Mouse (Mus musculus) midbrain, postnatal 0 days (tissue): ENCODE measurements at regions not wholly inside any gene's neighbourhood (a gene's known extent, or its start where the extent isn't known, plus 50 kb on each side); places are given as distances from the start of the nearest gene placed in this dataset.

Experiments
- ATAC-seq: fragments of 200-750 bp; cut with Nextera tagmentation; 2 replicates; pipeline ENCODE4 v1.8.0; 2017; ENCODE audit warnings: moderate number of reproducible peaks, mild to moderate bottlenecking, moderate TSS enrichment, moderate library complexity; ENCODE audit not compliant: low FRiP score
- DNase-seq: peaks from one replicate; pipeline ENCODE4 v3.0.0-alpha.2; 2015; ENCODE audit warnings: low spot score
- H3K27ac ChIP-seq: fragments of 300-500 bp; sonication (generic); 2 replicates; pipeline ENCODE4 v1.5.1; 2014; ENCODE audit warnings: low read depth, mild to moderate bottlenecking, low read length, mixed read lengths
- H3K27me3 ChIP-seq: fragments of 300-500 bp; sonication (generic); 2 replicates; pipeline ENCODE4 v1.6.1; 2014; ENCODE audit warnings: low read length, control low read depth, mixed read lengths; ENCODE audit not compliant: insufficient read depth
- H3K36me3 ChIP-seq: fragments of 300-500 bp; sonication (generic); 2 replicates; pipeline ENCODE4 v1.6.1; 2014; ENCODE audit warnings: low read length, control low read depth, mixed read lengths; ENCODE audit not compliant: insufficient read depth
- H3K4me1 ChIP-seq: fragments of 300-500 bp; sonication (generic); 2 replicates; pipeline ENCODE4 v1.6.1; 2014; ENCODE audit warnings: mild to moderate bottlenecking, control low read depth, antibody characterized with exemption, low read length, mixed read lengths; ENCODE audit not compliant: insufficient read depth
- H3K4me2 ChIP-seq: fragments of 300-500 bp; sonication (generic); 2 replicates; pipeline ENCODE4 v1.6.1; 2014; ENCODE audit warnings: low read depth, mild to moderate bottlenecking, low read length, mixed read lengths; ENCODE audit not compliant: poor library complexity, severe bottlenecking
- H3K4me3 ChIP-seq: fragments of 300-500 bp; sonication (generic); 2 replicates; pipeline ENCODE4 v1.5.1; 2014; ENCODE audit warnings: low read depth, mild to moderate bottlenecking, low read length, moderate library complexity
- H3K9ac ChIP-seq: fragments of 300-500 bp; sonication (generic); replicated peaks from 2 replicates; pipeline ENCODE4 v1.6.1; 2014; ENCODE audit warnings: mild to moderate bottlenecking, low read length, moderate library complexity, mixed read lengths; ENCODE audit not compliant: poor library complexity, severe bottlenecking
- H3K9me3 ChIP-seq: fragments of 300-500 bp; sonication (generic); 2 replicates; pipeline ENCODE4 v1.6.1; 2016; ENCODE audit warnings: low read length, control low read depth
- CTCF ChIP-seq: IDR thresholded peaks from 2 replicates; pipeline ENCODE4 v1.5.1; 2016; ENCODE audit warnings: antibody characterized with exemption, mild to moderate bottlenecking
- WGBS: fragments of 180-500 bp; shearing (Covaris S2); extraction: QIAGEN DNeasy Blood & Tissue Kit; methylation state at CpG from one replicate; pipeline ENCODE4 v1.1.7; 2014; 5-methylcytosine and 5-hydroxymethylcytosine counted together

- DNase-seq (peak; percentile 49), ATAC-seq (no peak)
Observed at GRCm38 (mm10) chr8:11088946-11089665, 80.8 kb upstream of the Irs2 start.

GRCm38 (mm10) chr8:11085244-11085643, 77.0 kb upstream of the Irs2 start:
- no peak overlapping the region for H3K4me3 ChIP-seq
- H3K27me3 ChIP-seq = no peaks in the 10 kb centered on the region
- TF ChIP-seq CTCF = no peak
- H3K9ac ChIP-seq = no peak overlapping the region
- ATAC-seq (no peak), DNase-seq (no peak)
- no peaks in the 10 kb centered on the region for H3K9me3 ChIP-seq
- H3K27ac ChIP-seq = 0 out of 2 replicates have a peak overlapping the region, but pooled peaks have one; percentile 12
- H3K4me1 ChIP-seq = no peaks in the 10 kb centered on the region
- H3K36me3 ChIP-seq = no peaks in the 10 kb centered on the region
- 48% methylated on average over 1 of the region's 1 CpGs for WGBS
- H3K4me2 ChIP-seq = no peak overlapping the region

More at GRCm38 (mm10) chr8:11088946-11089665, 80.8 kb upstream of the Irs2 start:
- H3K27ac ChIP-seq = no peak overlapping the region
- no peaks in the 10 kb centered on the region for H3K9me3 ChIP-seq
- H3K4me1 ChIP-seq = no peaks in the 10 kb centered on the region
- no peak for TF ChIP-seq CTCF
- H3K27me3 ChIP-seq = no peaks in the 10 kb centered on the region
- no peaks in the 10 kb centered on the region for H3K36me3 ChIP-seq
- H3K4me3 ChIP-seq = no peak overlapping the region
- H3K9ac ChIP-seq = no peak overlapping the region
- no peak overlapping the region for H3K4me2 ChIP-seq
- 51% methylated on average over 12 of the region's 12 CpGs for WGBS

GRCm38 (mm10) chr8:11084051-11084533, 75.8 kb upstream of the Irs2 start:
- WGBS = 79% methylated on average over 2 of the region's 2 CpGs
- no peak for ATAC-seq
- TF ChIP-seq CTCF = no peak
- Histone ChIP-seq H3K9ac (no peak overlapping the region), H3K9me3 (no peaks in the 10 kb centered on the region), H3K4me3 (no peak overlapping the region), H3K27me3 (no peaks in the 10 kb centered on the region), H3K4me1 (no peaks in the 10 kb centered on the region), H3K27ac (no peak overlapping the region), H3K4me2 (no peak overlapping the region), H3K36me3 (no peaks in the 10 kb centered on the region)
- DNase-seq = no peak

- no peak overlapping the region for H3K9ac ChIP-seq
- no peak for DNase-seq
- WGBS = 85% methylated on average over 2 of the region's 2 CpGs
- H3K4me2 ChIP-seq = no peak overlapping the region
- no peak overlapping the region for H3K27ac ChIP-seq
- no peak for ATAC-seq
- no peak overlapping the region for H3K4me3 ChIP-seq
- no peaks in the 10 kb centered on the region for H3K36me3 ChIP-seq
- no peak for TF ChIP-seq CTCF
- no peaks in the 10 kb centered on the region for H3K27me3 ChIP-seq
- H3K9me3 ChIP-seq = no peaks in the 10 kb centered on the region
- no peaks in the 10 kb centered on the region; the same call in 1 of the 2 replicates for H3K4me1 ChIP-seq
Observed at GRCm38 (mm10) chr8:11080813-11081212, 72.6 kb upstream of the Irs2 start.

DNA sequence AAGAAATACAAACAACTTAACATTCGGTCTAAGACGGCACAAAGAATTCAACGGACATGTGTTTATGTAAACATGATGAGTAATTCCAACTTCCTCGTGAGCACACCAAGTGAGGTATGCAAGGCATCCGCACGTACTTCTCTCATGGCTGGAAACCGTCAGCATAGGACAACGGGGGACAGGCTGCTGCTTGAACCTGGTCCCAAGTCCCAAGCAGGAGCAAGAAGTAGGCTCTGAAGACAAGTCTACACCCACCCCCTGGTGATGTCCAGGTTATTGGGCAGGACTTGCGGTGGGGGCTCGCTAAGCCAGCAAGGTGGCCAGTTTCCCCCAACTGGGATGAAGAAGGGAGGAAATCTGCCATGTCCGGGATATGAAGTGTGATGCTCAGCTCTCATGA, 71.5 kb upstream of the Irs2 start:
- Histone ChIP-seq H3K4me1 (no peaks in the 10 kb centered on the region; the same call in 1 of the 2 replicates), H3K9me3 (no peaks in the 10 kb centered on the region), H3K27ac (no peak overlapping the region), H3K27me3 (no peaks in the 10 kb centered on the region), H3K36me3 (no peaks in the 10 kb centered on the region), H3K4me2 (no peak overlapping the region), H3K9ac (no peak overlapping the region), H3K4me3 (no peak overlapping the region)
- no peak for DNase-seq
- WGBS = 85% methylated on average over 11 of the region's 11 CpGs
- no peak for TF ChIP-seq CTCF
- no peak for ATAC-seq

GRCm38 (mm10) chr8:11077138-11077537, 68.9 kb upstream of the Irs2 start:
- Histone ChIP-seq H3K27me3 (no peaks in the 10 kb centered on the region), H3K9me3 (no peaks in the 10 kb centered on the region), H3K4me1 (no peaks in the 10 kb centered on the region; the same call in 1 of the 2 replicates), H3K36me3 (no peaks in the 10 kb centered on the region), H3K9ac (no peak overlapping the region), H3K27ac (no peak overlapping the region), H3K4me3 (no peak overlapping the region), H3K4me2 (no peak overlapping the region)
- DNase-seq (no peak), ATAC-seq (no peak)
- TF ChIP-seq CTCF = no peak
- WGBS = 49% methylated on average over 9 of the region's 9 CpGs
